Mouse (Mus musculus) 3T3-L1 (cell line): ENCODE data around the gene Cnn2.

Source experiments
- DNase-seq: peaks from one replicate; pipeline ENCODE4 v3.0.0-alpha.2; 2015; ENCODE audit warnings: low read depth, low spot score

The Cnn2 gene

GRCm38 (mm10) chr10:80017771-80018170 lies 29.4 kb downstream of the Cnn2 start:
- no peak for DNase-seq

GRCm38 (mm10) chr10:80018739-80019297 lies 30.4 kb downstream of the Cnn2 start:
- DNase-seq = no peak

- DNase-seq = no peak
Observed at GRCm38 (mm10) chr10:80019471-80020131, 31.2 kb downstream of the Cnn2 start.

- no peak for DNase-seq
Observed at GRCm38 (mm10) chr10:80020191-80020590, 31.8 kb downstream of the Cnn2 start.

GRCm38 (mm10) chr10:80020603-80021319 lies 32.4 kb downstream of the Cnn2 start:
- DNase-seq = no peak

GRCm38 (mm10) chr10:80021320-80021641 lies 32.9 kb downstream of the Cnn2 start:
- DNase-seq = no peak

- no peak for DNase-seq
Observed at GRCm38 (mm10) chr10:80022164-80022563, 33.8 kb downstream of the Cnn2 start.

- no peak for DNase-seq
Observed at GRCm38 (mm10) chr10:80022806-80023205, 34.4 kb downstream of the Cnn2 start.

GRCm38 (mm10) chr10:80023758-80024157 lies 35.4 kb downstream of the Cnn2 start:
- no peak for DNase-seq

GRCm38 (mm10) chr10:80024229-80025043 lies 36.1 kb downstream of the Cnn2 start:
- DNase-seq = peak; percentile 23

- no peak for DNase-seq
Observed at GRCm38 (mm10) chr10:80025044-80025347, 36.6 kb downstream of the Cnn2 start.

- no peak for DNase-seq
Observed at GRCm38 (mm10) chr10:80025463-80025862, 37.1 kb downstream of the Cnn2 start.

- DNase-seq = no peak
Observed at GRCm38 (mm10) chr10:80025889-80026288, 37.5 kb downstream of the Cnn2 start.

- no peak for DNase-seq
Observed at GRCm38 (mm10) chr10:80027681-80028520, 39.5 kb downstream of the Cnn2 start.

GRCm38 (mm10) chr10:80028521-80028846 lies 40.1 kb downstream of the Cnn2 start:
- no peak for DNase-seq

GRCm38 (mm10) chr10:80030191-80030590 lies 41.8 kb downstream of the Cnn2 start:
- no peak for DNase-seq

- no peak for DNase-seq
Observed at GRCm38 (mm10) chr10:80030736-80031135, 42.4 kb downstream of the Cnn2 start.

GRCm38 (mm10) chr10:80032799-80033480 lies 44.6 kb downstream of the Cnn2 start:
- DNase-seq = peak; percentile 89

- peak; percentile 88 for DNase-seq
Observed at GRCm38 (mm10) chr10:80033511-80034391, 45.4 kb downstream of the Cnn2 start.

GRCm38 (mm10) chr10:80035148-80035547 lies 46.8 kb downstream of the Cnn2 start:
- DNase-seq = no peak
